Mouse (Mus musculus): Measurements from ENCODE around the gene Rhoh. TPM values are rescaled to one million over a fixed set of nuclear protein-coding genes. Genes with fewer than 3 reads are reported as not detected.

Gene Rhoh
- total RNA-seq, 1 experiment, result 0.27 TPM

DNA sequence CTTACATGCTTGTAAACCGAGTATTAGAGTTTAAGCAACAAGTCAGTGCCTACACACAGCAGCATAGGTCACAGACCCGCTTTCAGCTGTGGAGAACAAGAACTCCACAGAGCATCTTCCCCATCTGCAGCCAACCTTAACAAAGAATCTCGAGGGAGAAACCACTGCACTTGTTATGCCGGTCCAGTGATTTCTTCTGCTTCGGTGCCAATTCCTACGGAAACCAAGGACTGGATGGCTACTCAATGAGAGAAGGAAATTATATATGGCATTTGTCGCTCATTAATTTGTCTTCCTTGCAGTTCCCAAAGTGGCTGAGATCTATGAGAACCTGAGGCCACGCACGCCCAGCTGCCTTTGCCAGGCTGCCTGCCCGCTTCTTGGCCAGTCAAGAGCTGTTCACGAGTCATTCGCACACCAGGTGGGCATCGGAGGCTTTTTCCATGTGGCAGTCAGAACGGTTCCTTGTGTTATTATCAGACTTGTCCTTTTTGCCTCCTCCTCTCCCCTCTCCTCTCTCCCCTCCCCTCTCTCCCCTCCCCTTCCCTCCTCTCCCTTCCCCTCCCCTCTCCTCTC, 30.3 kb downstream of the Rhoh start:
- TF ChIP-seq ZNF384 (IDR thresholded peaks at IDR 0.05; ENCODE audit: low read depth, low read length), result no peak
- no peak for DNase-seq (ENCODE audit: low read depth, low spot score)
- Histone ChIP-seq H3K4me1 (ENCODE audit: control insufficient read depth in 2 of 2, insufficient read depth in 2 of 2, low read length in 2 of 2, poor library complexity in 1 of 2) (no peaks in the 10 kb centered on the region), H3K4me3 (ENCODE audit: insufficient read depth in 1 of 2, low read depth in 1 of 2, low read length in 2 of 2, poor library complexity in 1 of 2, severe bottlenecking in 1 of 2) (no peak overlapping the region), H3K36me3 (ENCODE audit: control insufficient read depth, insufficient read depth, low read length, poor library complexity, severe bottlenecking) (no peaks in the 10 kb centered on the region), H3K9me3 (ENCODE audit: control insufficient read depth, insufficient read depth, low read depth, low read length) (no peaks in the 10 kb centered on the region), H3K9ac (ENCODE audit: insufficient read depth, low read depth, low read length, poor library complexity, severe bottlenecking) (no peak overlapping the region), H3K27ac (ENCODE audit: insufficient read depth, low read depth, low read length, poor library complexity, severe bottlenecking) (no peak overlapping the region)
- in situ Hi-C loops (cut with MboI; ENCODE audit: low sequenced_read_pairs in 2 of 2, unreplicated experiment in 2 of 2), result no loop called here

- no peaks in the 10 kb centered on the region for H3K36me3 ChIP-seq (ENCODE audit: control insufficient read depth, insufficient read depth, low read length, poor library complexity, severe bottlenecking)
- H3K9ac ChIP-seq (ENCODE audit: insufficient read depth, low read depth, low read length, poor library complexity, severe bottlenecking), result no peak overlapping the region
- TF ChIP-seq CHD2 (IDR thresholded peaks at IDR 0.05; ENCODE audit: low read depth, low read length), result no peak
- TF ChIP-seq HCFC1 (IDR thresholded peaks at IDR 0.05; ENCODE audit: borderline replicate concordance, insufficient read depth, low read length), result no peak
- no peak for TF ChIP-seq ZNF384 (IDR thresholded peaks at IDR 0.05; ENCODE audit: low read depth, low read length)
- TF ChIP-seq MAFK (IDR thresholded peaks at IDR 0.05; ENCODE audit: insufficient read depth, low read depth, low read length), result no peak
- TF ChIP-seq ZC3H11A (IDR thresholded peaks at IDR 0.05; ENCODE audit: borderline replicate concordance, low read depth, low read length), result no peak
- H3K27ac ChIP-seq (ENCODE audit: insufficient read depth, low read depth, low read length, poor library complexity, severe bottlenecking), result no peak overlapping the region
- no peaks in the 10 kb centered on the region for H3K9me3 ChIP-seq (ENCODE audit: control insufficient read depth, insufficient read depth, low read depth, low read length)
- DNase-seq (ENCODE audit: low read depth, low spot score), result no peak
- H3K4me3 ChIP-seq (ENCODE audit: insufficient read depth in 1 of 2, low read depth in 1 of 2, low read length in 2 of 2, poor library complexity in 1 of 2, severe bottlenecking in 1 of 2), result no peak overlapping the region
- no peaks in the 10 kb centered on the region for H3K4me1 ChIP-seq (ENCODE audit: control insufficient read depth in 2 of 2, insufficient read depth in 2 of 2, low read length in 2 of 2, poor library complexity in 1 of 2)
- in situ Hi-C loops (cut with MboI; ENCODE audit: low sequenced_read_pairs in 2 of 2, unreplicated experiment in 2 of 2), result no loop called here
These were observed 34.2 kb downstream of the Rhoh start for GRCm38 (mm10) chr5:65895121-65895692.

DNA sequence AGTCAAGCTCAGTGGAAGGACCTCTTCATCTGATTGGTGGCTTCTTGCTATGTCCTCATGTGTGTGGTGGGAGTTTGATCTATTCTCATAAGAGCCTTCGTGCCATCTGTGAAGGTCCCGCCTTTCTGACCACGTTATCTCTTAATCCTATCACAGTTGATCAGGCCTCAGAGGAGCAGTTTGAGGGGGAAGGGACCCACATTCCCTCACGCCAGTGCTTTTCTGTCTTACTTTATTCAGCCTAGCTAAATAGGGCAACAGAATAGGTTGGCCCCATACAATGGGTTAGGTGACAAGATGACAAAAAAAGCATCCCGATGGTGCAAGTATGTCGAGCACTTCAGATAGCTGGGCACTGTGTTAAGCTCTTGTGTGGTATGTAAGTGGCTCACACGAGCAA, 34.8 kb downstream of the Rhoh start:
- no peaks in the 10 kb centered on the region for H3K9me3 ChIP-seq (ENCODE audit: control insufficient read depth, insufficient read depth, low read depth, low read length)
- no peak for TF ChIP-seq ZNF384 (IDR thresholded peaks at IDR 0.05; ENCODE audit: low read depth, low read length)
- no peak for TF ChIP-seq ZC3H11A (IDR thresholded peaks at IDR 0.05; ENCODE audit: borderline replicate concordance, low read depth, low read length)
- TF ChIP-seq HCFC1 (IDR thresholded peaks at IDR 0.05; ENCODE audit: borderline replicate concordance, insufficient read depth, low read length), result no peak
- TF ChIP-seq MAFK (IDR thresholded peaks at IDR 0.05; ENCODE audit: insufficient read depth, low read depth, low read length), result no peak
- H3K9ac ChIP-seq (ENCODE audit: insufficient read depth, low read depth, low read length, poor library complexity, severe bottlenecking), result no peak overlapping the region
- H3K36me3 ChIP-seq (ENCODE audit: control insufficient read depth, insufficient read depth, low read length, poor library complexity, severe bottlenecking), result no peaks in the 10 kb centered on the region
- in situ Hi-C loops (cut with MboI; ENCODE audit: low sequenced_read_pairs in 2 of 2, unreplicated experiment in 2 of 2), result no loop called here
- H3K27ac ChIP-seq (ENCODE audit: insufficient read depth, low read depth, low read length, poor library complexity, severe bottlenecking), result no peak overlapping the region
- no peaks in the 10 kb centered on the region for H3K4me1 ChIP-seq (ENCODE audit: control insufficient read depth in 2 of 2, insufficient read depth in 2 of 2, low read length in 2 of 2, poor library complexity in 1 of 2)
- no peak for DNase-seq (ENCODE audit: low read depth, low spot score)
- no peak overlapping the region for H3K4me3 ChIP-seq (ENCODE audit: insufficient read depth in 1 of 2, low read depth in 1 of 2, low read length in 2 of 2, poor library complexity in 1 of 2, severe bottlenecking in 1 of 2)

DNA sequence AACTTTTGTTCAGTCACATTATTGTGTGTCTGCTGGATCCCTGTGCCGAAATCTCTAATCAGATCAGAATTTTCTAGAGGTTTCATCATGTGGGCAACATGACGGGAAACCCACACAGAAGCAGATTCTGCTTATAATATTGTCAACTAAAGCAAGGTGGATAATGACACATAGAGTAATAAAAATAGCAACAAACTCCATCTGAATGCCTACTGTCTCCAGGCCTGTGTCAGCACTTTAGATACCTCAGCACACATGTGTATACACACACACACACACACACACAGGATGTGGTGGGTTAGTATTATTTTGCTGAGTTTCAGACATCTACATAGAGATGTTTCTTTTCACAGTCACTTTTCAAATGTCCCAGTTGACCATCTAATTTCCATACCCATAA, 36.7 kb downstream of the Rhoh start:
- no peak for DNase-seq (ENCODE audit: low read depth, low spot score)
- H3K9me3 ChIP-seq (ENCODE audit: control insufficient read depth, insufficient read depth, low read depth, low read length), result no peaks in the 10 kb centered on the region
- H3K27ac ChIP-seq (ENCODE audit: insufficient read depth, low read depth, low read length, poor library complexity, severe bottlenecking), result no peak overlapping the region
- H3K4me3 ChIP-seq (ENCODE audit: insufficient read depth in 1 of 2, low read depth in 1 of 2, low read length in 2 of 2, poor library complexity in 1 of 2, severe bottlenecking in 1 of 2), result no peak overlapping the region
- in situ Hi-C loops (cut with MboI; ENCODE audit: low sequenced_read_pairs in 2 of 2, unreplicated experiment in 2 of 2), result no loop called here
- no peaks in the 10 kb centered on the region for H3K4me1 ChIP-seq (ENCODE audit: control insufficient read depth in 2 of 2, insufficient read depth in 2 of 2, low read length in 2 of 2, poor library complexity in 1 of 2)
- H3K36me3 ChIP-seq (ENCODE audit: control insufficient read depth, insufficient read depth, low read length, poor library complexity, severe bottlenecking), result no peaks in the 10 kb centered on the region
- no peak overlapping the region for H3K9ac ChIP-seq (ENCODE audit: insufficient read depth, low read depth, low read length, poor library complexity, severe bottlenecking)
- TF ChIP-seq HCFC1 (IDR thresholded peaks at IDR 0.05; ENCODE audit: borderline replicate concordance, insufficient read depth, low read length) (no peak), ZC3H11A (IDR thresholded peaks at IDR 0.05; ENCODE audit: borderline replicate concordance, low read depth, low read length) (no peak)

DNA sequence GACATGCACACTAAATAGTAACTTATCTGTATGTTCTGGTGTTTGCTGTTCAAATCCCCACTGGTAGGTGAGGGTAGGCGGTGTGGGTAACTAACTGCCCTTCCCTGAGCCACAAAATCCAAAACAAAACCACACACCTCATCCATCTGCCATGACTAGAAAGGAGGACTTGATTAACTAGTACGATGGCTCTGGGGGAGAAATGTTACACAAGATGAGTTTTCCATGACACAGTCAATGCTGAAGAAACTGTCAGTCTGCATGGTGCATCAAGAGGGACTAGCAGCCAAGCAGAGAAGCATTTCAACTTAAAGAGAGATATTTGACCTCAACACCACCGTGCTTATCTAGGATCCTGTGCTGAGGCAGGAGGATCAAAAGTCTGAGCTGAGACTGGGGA, 37.7 kb downstream of the Rhoh start:
- Histone ChIP-seq H3K27ac (ENCODE audit: insufficient read depth, low read depth, low read length, poor library complexity, severe bottlenecking) (no peak overlapping the region), H3K9me3 (ENCODE audit: control insufficient read depth, insufficient read depth, low read depth, low read length) (no peaks in the 10 kb centered on the region), H3K4me3 (ENCODE audit: insufficient read depth in 1 of 2, low read depth in 1 of 2, low read length in 2 of 2, poor library complexity in 1 of 2, severe bottlenecking in 1 of 2) (no peak overlapping the region), H3K4me1 (ENCODE audit: control insufficient read depth in 2 of 2, insufficient read depth in 2 of 2, low read length in 2 of 2, poor library complexity in 1 of 2) (no peaks in the 10 kb centered on the region), H3K36me3 (ENCODE audit: control insufficient read depth, insufficient read depth, low read length, poor library complexity, severe bottlenecking) (no peaks in the 10 kb centered on the region), H3K9ac (ENCODE audit: insufficient read depth, low read depth, low read length, poor library complexity, severe bottlenecking) (no peak overlapping the region)
- DNase-seq (ENCODE audit: low read depth, low spot score), result no peak
- in situ Hi-C loops (cut with MboI; ENCODE audit: low sequenced_read_pairs in 2 of 2, unreplicated experiment in 2 of 2), result no loop called here
- no peak for TF ChIP-seq ZC3H11A (IDR thresholded peaks at IDR 0.05; ENCODE audit: borderline replicate concordance, low read depth, low read length)
- no peak for TF ChIP-seq ZNF384 (IDR thresholded peaks at IDR 0.05; ENCODE audit: low read depth, low read length)
- TF ChIP-seq CHD2 (IDR thresholded peaks at IDR 0.05; ENCODE audit: low read depth, low read length), result no peak
- no peak for TF ChIP-seq MAFK (IDR thresholded peaks at IDR 0.05; ENCODE audit: insufficient read depth, low read depth, low read length)
- TF ChIP-seq HCFC1 (IDR thresholded peaks at IDR 0.05; ENCODE audit: borderline replicate concordance, insufficient read depth, low read length), result no peak
